Mouse (Mus musculus) C2C12 (cell line): ENCODE results near the gene Tbck.

Experiments
- CEBPB ChIP-seq: IDR thresholded peaks from one replicate; pipeline ENCODE4 v1.6.1; 2011; ENCODE audit warnings: low read depth, mild to moderate bottlenecking, control low read depth, moderate library complexity
- CTCF ChIP-seq: IDR thresholded peaks from one replicate; pipeline ENCODE4 v1.5.1; 2011; ENCODE audit not compliant: control insufficient read depth, insufficient read depth, insufficient read length
- FOSL1 ChIP-seq: IDR thresholded peaks from one replicate; pipeline ENCODE4 v1.8.0; 2011; ENCODE audit warnings: mild to moderate bottlenecking, low read length; ENCODE audit not compliant: poor library complexity, insufficient read depth, severe bottlenecking
- MAX ChIP-seq: IDR thresholded peaks from one replicate; pipeline ENCODE4 v1.6.1; 2011; ENCODE audit warnings: mild to moderate bottlenecking, control low read depth
- MYOD1 ChIP-seq: IDR thresholded peaks from one replicate; pipeline ENCODE4 v1.6.1; 2011; ENCODE audit warnings: low read depth; ENCODE audit not compliant: control insufficient read depth, insufficient read length
- MYOG ChIP-seq: IDR thresholded peaks from one replicate; pipeline ENCODE4 v1.6.1; 2011; ENCODE audit not compliant: control insufficient read depth, insufficient read length; ENCODE audit errors: extremely low read depth
- USF1 ChIP-seq: IDR thresholded peaks from one replicate; pipeline ENCODE4 v1.6.1; 2011; ENCODE audit warnings: low read depth, mild to moderate bottlenecking, control low read depth, moderate library complexity

DNA sequence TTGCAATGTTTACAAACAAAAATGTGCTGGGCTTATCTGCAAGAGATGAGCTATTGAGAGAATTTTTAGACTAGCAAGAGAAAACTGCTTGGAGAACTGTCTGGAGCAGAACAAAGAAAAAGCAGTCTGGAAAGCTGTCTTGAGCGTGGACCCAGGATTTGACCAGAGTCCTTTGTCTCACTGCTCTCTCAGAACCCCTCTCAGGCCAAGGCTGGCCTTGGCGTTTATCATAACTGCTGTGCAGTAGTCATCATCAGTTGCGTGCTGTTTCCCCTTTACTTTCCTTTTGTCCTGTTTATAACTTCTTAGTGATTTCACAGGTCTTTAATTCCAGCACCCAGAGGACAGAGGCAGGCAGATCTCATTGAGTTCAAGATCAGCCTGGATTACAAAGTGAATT, 20.3 kb downstream of the Tbck start:
- no peak for TF ChIP-seq CTCF
- TF ChIP-seq MYOD1: no peak
- TF ChIP-seq CEBPB: no peak
- no peak for TF ChIP-seq USF1
- TF ChIP-seq MAX: no peak
- no peak for TF ChIP-seq FOSL1
- no peak for TF ChIP-seq MYOG
